Mouse (Mus musculus): ENCODE measurements around the gene Plin4. TPM values are rescaled to one million over a fixed set of nuclear protein-coding genes. Genes with fewer than 3 reads are reported as not detected.
A peak's percentile ranks its signal among the peaks of the same experiment; 100 is the strongest.
"Not testable (repeated sequence)": the region's sequence is repeated elsewhere in the genome, so short reads cannot be mapped to it uniquely, and the experiment has no call there.

The Plin4 gene
- total RNA-seq, 2 experiments from 2014 or later, result 127 to 310 TPM

DNA sequence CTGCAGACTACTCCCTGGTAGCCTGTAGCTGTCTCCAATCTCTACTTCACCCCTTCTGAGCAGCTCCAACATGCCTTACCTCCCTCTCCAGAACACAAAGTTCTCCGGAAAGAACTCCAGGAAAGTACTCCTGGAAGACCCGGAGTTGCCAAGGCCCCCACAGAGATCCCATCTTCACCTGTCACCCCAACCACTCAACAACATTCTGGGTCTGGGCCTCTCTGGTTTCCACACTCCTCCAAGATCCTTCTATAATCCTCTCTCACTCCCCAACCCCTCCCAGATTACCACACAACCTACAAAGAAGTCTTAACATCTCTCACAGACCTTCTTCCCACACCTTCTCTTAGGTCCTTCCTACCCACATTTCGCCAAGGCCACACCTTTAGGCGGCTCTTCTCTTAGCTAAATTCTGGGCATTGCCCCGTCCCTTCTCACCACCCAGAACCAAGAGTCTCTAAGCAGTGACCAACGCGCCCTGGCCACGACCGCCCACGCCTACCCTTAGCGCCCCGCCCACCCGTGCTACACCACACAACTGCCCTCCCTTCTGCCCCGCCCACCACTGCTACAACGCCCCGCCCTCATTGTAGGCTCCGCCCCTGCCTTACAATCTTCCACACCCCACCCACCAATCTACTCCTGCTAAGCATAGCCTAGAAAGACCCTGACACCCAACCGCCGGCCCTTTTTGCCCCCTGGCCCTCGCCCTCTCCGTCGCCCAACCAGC is 35.3 kb downstream of the Plin4 start:
- intact Hi-C loops (cut with DNase I; ENCODE audit: low total_unique reads), result no loop called here
- DNase-seq, result peak; percentile 88

GRCm38 (mm10) chr17:56072243-56072642 is 37.4 kb downstream of the Plin4 start:
- intact Hi-C loops (cut with DNase I; ENCODE audit: low total_unique reads), result no loop called here

DNA sequence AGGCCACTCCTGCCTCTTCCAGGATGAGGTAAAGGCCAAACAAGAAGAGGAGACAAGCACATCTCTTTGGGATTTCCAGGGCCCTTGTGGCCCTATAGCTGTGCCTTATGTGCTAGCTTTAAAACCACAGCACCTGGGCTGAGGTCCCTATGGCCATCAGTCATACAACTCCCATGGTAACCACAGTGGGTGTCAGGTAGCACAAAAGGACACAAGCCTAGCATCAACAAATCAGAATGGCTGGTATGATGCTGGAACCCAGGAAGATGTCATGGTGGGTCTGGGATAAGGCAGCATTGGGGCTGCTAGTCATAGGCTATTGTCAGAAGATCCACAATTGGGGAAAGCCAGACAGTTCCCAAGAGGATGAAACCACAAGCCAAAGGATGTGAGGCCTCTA is 38.5 kb downstream of the Plin4 start:
- intact Hi-C loops (cut with DNase I; ENCODE audit: low total_unique reads), result no loop called here
- DNase-seq, result no peak

More at GRCm38 (mm10) chr17:56072243-56072642, 37.4 kb downstream of the Plin4 start:
- DNase-seq, result no peak

GRCm38 (mm10) chr17:56069066-56069465 is 40.5 kb downstream of the Plin4 start:
- no peak for DNase-seq
- intact Hi-C loops (cut with DNase I; ENCODE audit: low total_unique reads), result no loop called here

DNA sequence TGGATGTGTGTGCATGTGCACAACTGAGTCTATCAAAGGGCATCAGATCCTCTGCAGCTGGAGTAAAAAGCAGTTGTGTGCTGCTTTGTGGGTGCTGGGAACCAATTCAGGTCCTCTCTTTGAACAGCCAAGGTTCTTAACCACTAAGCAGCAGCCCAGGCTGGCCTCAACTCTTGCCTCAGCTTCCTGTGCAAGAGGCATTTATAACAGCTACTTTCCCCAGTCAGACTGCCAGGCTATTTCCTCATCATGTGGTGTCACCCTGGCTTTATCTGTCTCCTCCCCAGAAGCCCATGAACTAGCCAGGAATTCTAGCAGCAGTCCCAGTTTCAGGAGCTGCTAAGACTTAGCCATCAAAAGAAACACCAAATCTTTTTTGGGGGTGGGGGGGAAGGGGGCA is 43.2 kb downstream of the Plin4 start:
- intact Hi-C loops (cut with DNase I; ENCODE audit: low total_unique reads), result no loop called here
- no peak for DNase-seq

DNA sequence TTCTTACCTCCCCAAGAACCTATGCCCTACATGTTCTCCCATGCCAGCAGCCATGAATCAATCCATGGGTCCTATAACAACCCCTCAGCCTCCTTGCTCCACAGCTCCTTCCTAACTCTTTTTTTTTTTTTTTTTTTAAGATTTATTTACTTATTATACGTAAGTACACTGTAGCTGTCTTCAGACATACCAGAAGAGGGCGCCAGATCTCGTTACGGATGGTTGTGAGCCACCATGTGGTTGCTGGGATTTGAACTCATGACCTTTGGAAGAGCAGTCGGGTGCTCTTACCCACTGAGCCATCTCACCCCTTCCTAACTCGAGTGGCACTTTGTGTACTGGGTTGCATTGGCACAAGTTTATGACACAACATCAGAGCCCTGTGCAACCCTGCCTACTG is 43.9 kb downstream of the Plin4 start:
- DNase-seq; intact Hi-C loops (cut with DNase I; ENCODE audit: low total_unique reads): not testable (repeated sequence)

GRCm38 (mm10) chr17:56062081-56062480 is 47.5 kb downstream of the Plin4 start:
- intact Hi-C loops (cut with DNase I; ENCODE audit: low total_unique reads), result no loop called here
- no peak for DNase-seq

DNA sequence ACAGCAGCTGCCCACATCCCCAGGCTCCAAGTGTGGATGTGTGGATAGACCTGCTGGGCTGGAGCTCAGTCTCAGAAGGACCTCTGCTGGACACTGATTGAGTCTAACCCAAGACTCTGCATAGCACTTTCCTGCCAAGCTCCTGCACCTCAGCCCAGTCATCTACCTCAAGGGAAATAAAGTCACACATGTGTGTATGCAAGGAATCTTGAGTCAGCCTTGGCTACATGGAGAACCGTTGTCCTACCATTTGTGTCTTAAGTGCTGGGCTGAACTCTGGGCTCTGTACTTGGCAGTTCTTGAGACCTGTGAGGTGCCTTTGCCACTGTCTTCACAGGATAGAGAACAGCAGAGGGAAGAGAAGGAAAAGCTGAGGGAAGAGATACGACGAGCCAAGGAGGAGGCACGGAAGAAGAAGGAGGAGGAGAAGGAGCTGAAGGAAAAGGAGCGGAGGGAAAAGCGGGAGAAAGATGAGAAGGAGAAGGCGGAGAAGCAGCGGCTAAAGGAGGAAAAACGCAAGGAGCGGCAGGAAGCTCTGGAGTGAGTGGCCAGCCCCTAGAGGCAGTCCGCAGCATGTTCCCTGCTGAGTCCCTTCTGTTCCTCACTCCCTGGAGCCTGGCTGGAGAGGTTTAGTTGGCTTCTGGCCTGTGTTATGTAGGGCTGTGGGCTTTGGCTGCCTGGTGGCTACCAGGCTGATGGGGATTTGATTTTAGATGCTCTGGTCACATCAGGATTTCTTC is 52.1 kb downstream of the Plin4 start:
- no peak for DNase-seq
- intact Hi-C loops (cut with DNase I; ENCODE audit: low total_unique reads), result no loop called here

- intact Hi-C loops (cut with DNase I; ENCODE audit: low total_unique reads), result no loop called here
- DNase-seq, result no peak
Measured at GRCm38 (mm10) chr17:56055945-56056678, 53.5 kb downstream of the Plin4 start.

- no peak for DNase-seq
- intact Hi-C loops (cut with DNase I; ENCODE audit: low total_unique reads), result no loop called here
Measured at GRCm38 (mm10) chr17:56054938-56055337, 54.7 kb downstream of the Plin4 start.

GRCm38 (mm10) chr17:56051369-56051768 is 58.2 kb downstream of the Plin4 start:
- no peak for DNase-seq
- intact Hi-C loops (cut with DNase I; ENCODE audit: low total_unique reads), result no loop called here

Other genes starting within 250 kb of the Plin4 start
- gene Zfp119a, start 230.9 kb downstream of the Plin4 start, total RNA-seq (2021), result 1 to 10 TPM; 3.3 to 4.0 TPM
- gene Zfp959, start 217.7 kb downstream of the Plin4 start, total RNA-seq (2021), result 1 to 10 TPM; 3.1 to 3.6 TPM
- 1 to 10 TPM; 3.1 to 3.7 TPM for gene Zfp119b, start 160.3 kb downstream of the Plin4 start, total RNA-seq (2021)
- under 1 TPM; 0.33 to 0.47 TPM for gene Ebi3, start 157.2 kb downstream of the Plin4 start, total RNA-seq (2021)
- gene Yju2, start 150.7 kb downstream of the Plin4 start, total RNA-seq (2021), result 10 to 100 TPM in 1 of 2 experiments, 1 to 10 TPM in 1; 9.3 to 10.3 TPM
- under 1 TPM; 0.31 to 0.62 TPM for gene Shd, start 139.3 kb downstream of the Plin4 start, total RNA-seq (2021)
- under 1 TPM in 1 of 2 experiments, not detected in 1; 0.55 TPM for gene Fsd1, start 123.3 kb downstream of the Plin4 start, total RNA-seq (2021)
- gene Stap2, start 104.2 kb downstream of the Plin4 start, total RNA-seq (2021), result 1 to 10 TPM; 3.9 to 4.4 TPM
- 10 to 100 TPM; 32.8 to 38.4 TPM for gene Mpnd, start 104.1 kb downstream of the Plin4 start, total RNA-seq (2021)
- gene Sh3gl1, start 73.2 kb downstream of the Plin4 start, total RNA-seq (2021), result 10 to 100 TPM; 18.3 to 20.4 TPM
- gene Chaf1a, start 69.4 kb downstream of the Plin4 start, total RNA-seq (2021), result 1 to 10 TPM; 1.8 to 2.3 TPM
- 10 to 100 TPM; 38.3 to 38.9 TPM for gene Ubxn6, start 34.8 kb downstream of the Plin4 start, total RNA-seq (2021)
- 10 to 100 TPM; 27.7 TPM for gene Hdgfl2, start 30.2 kb downstream of the Plin4 start, total RNA-seq (2021)
- gene Plin5, start 7.8 kb upstream of the Plin4 start, total RNA-seq (2021), result 10 to 100 TPM; 17.6 to 48.3 TPM
- 1 to 10 TPM; 2.9 to 5.6 TPM for gene Lrg1, start 12.2 kb upstream of the Plin4 start, total RNA-seq (2021)
- gene Sema6b, start 30.5 kb upstream of the Plin4 start, total RNA-seq (2021), result 10 to 100 TPM in 1 of 2 experiments, 1 to 10 TPM in 1; 9.8 to 12.1 TPM
- gene Tnfaip8l1, start 52.7 kb upstream of the Plin4 start, total RNA-seq (2021), result 1 to 10 TPM; 3.5 TPM
- gene Mydgf, start 74.1 kb upstream of the Plin4 start, total RNA-seq (2021), result 10 to 100 TPM; 23.4 to 26.4 TPM
- gene Dpp9, start 109.1 kb upstream of the Plin4 start, total RNA-seq (2021), result 10 to 100 TPM; 20.8 to 22.0 TPM
- gene Fem1a, start 147.0 kb upstream of the Plin4 start, total RNA-seq (2021), result 100 to 1,000 TPM; 101 to 117 TPM
- gene Ticam1, start 167.0 kb upstream of the Plin4 start, total RNA-seq (2021), result 1 to 10 TPM; 5.3 to 7.1 TPM
- 10 to 100 TPM; 32.8 to 55.8 TPM for gene Plin3, start 183.1 kb upstream of the Plin4 start, total RNA-seq (2021)
- not detected for gene Arrdc5, start 190.5 kb upstream of the Plin4 start, total RNA-seq (2021)
- 1 to 10 TPM; 5.4 to 7.4 TPM for gene Uhrf1, start 193.5 kb upstream of the Plin4 start, total RNA-seq (2021)
- 10 to 100 TPM; 24.1 to 27.2 TPM for gene Kdm4b, start 216.3 kb upstream of the Plin4 start, total RNA-seq (2021)

All from gastrocnemius, postnatal 14 days (tissue).